ENCODE assay signal across 22 mouse cellular contexts in genomic region chr11:16917512-16917911, GRCm38 (mm10). TPM values are rescaled to one million over a fixed set of nuclear protein-coding genes. Genes with fewer than 3 reads are reported as not detected.
DNase-seq lines count a peak whose midpoint lies in the region; ATAC-seq lines count a peak whose summit lies in the region.
"Had no signal": no experiment of that assay in that cellular context is flagged by ENCODE, and none has a peak within 500 bp of the region (broad histone marks: within the 10 kb centered on the region; RNA-seq: fewer than 3 reads in every experiment).

No protein-coding gene starts in this region.

- no peak overlapping the region for H3K4me3 ChIP-seq in hindbrain, embryonic 10.5 days

- ATAC-seq in granulocyte monocyte progenitor cell, adult 5-6 weeks (replicated peaks; ENCODE audit: poor library complexity, severe bottlenecking) = peak; percentile 78
- peak; percentile 57 for ATAC-seq in megakaryocyte progenitor cell, adult 5-6 weeks (replicated peaks; ENCODE audit: poor library complexity)
- ATAC-seq: activated CD4-positive, CD25-positive, alpha-beta regulatory T cell, adult 4 months; CD4-positive, CD25-positive, alpha-beta regulatory T cell, adult 4 months; Patski had no signal

- H3K36me3 ChIP-seq in hindbrain, embryonic 10.5 days = no peaks in the 10 kb centered on the region
- H3K36me3 ChIP-seq: G1E had no signal

- H3K27ac ChIP-seq in hindbrain, embryonic 10.5 days = no peak overlapping the region

- 98% methylated on average over 2 of the region's 2 CpGs for WGBS in hindbrain, embryonic 10.5 days

- H3K9me3 ChIP-seq in hindbrain, embryonic 10.5 days = no peaks in the 10 kb centered on the region
- H3K9me3 ChIP-seq: G1E had no signal

- H3K4me1 ChIP-seq in hindbrain, embryonic 10.5 days (replicated peaks) = no peaks in the 10 kb centered on the region

- no peaks in the 10 kb centered on the region for H3K27me3 ChIP-seq in hindbrain, embryonic 10.5 days (ENCODE audit: insufficient read depth, poor library complexity, severe bottlenecking)
- H3K27me3 ChIP-seq: CH12.LX, Patski had no signal

- peak; percentile 10 for DNase-seq in 416B (ENCODE audit: low read depth)
- no peak for DNase-seq in hindbrain, embryonic 10.5 days (ENCODE audit: low spot score)
- DNase-seq in lung, postnatal 14 days = no peak
- DNase-seq in spleen, adult 12 weeks (ENCODE audit: low spot score) = no peak
- DNase-seq: adrenal gland, adult 2 months; adrenal gland, adult 8-10 months; adrenal gland, postnatal 10 days; adrenal gland, postnatal 14 days; adrenal gland, postnatal 25 days; adrenal gland, postnatal 36 days; B cell, adult 2 months; cerebellum, adult 11 months; cerebellum, adult 11-12 months; cerebellum, adult 18-20 months; cerebellum, adult 2 months had no signal

RNA-seq across cellular contexts. Expression of gene Fbxo48, which starts 33.7 kb away (rescaled TPM):
- 6.0 and 7.9 TPM in 2 replicates for total RNA-seq in granulocyte monocyte progenitor cell, adult 5-6 weeks (2014; fragmentation: Nextera tagmentation)
- total RNA-seq in granulocyte monocyte progenitor cell, adult 5-6 weeks (2017) = 7.3 and 7.4 TPM in 2 replicates
- total RNA-seq in megakaryocyte progenitor cell, adult 5-6 weeks (2015) = 7.6 and 12.7 TPM in 2 replicates
- 8.1 and 10.3 TPM in 2 replicates for total RNA-seq in megakaryocyte progenitor cell, adult 5-6 weeks (2017)
- 1.2 and 1.6 TPM in 2 replicates for polyA plus RNA-seq in hindbrain, embryonic 10.5 days (2016; fragmentation: Nextera tagmentation; extraction: Ambion mirVana)
